Mouse (Mus musculus): ENCODE results near the gene Slc2a4. TPM values are rescaled to one million over a fixed set of nuclear protein-coding genes. Genes with fewer than 3 reads are reported as not detected.
A peak's percentile ranks its signal among the peaks of the same experiment; 100 is the strongest.

Gene Slc2a4
- polyA plus RNA-seq, 1 experiment from 2014 or later, result 9.3 TPM

- peaks cover 20% of the 10 kb centered on the region for H3K4me1 ChIP-seq
- peak overlapping the region; percentile 80 for H3K27ac ChIP-seq
- H3K4me3 ChIP-seq, result peak overlapping the region; percentile 51
- H3K4me2 ChIP-seq, result peak overlapping the region; percentile 66
- H3K27me3 ChIP-seq, result 0 out of 2 replicates have a peak, but pooled peaks cover 2% of the 10 kb centered on the region
- peaks cover 17% of the 10 kb centered on the region for H3K36me3 ChIP-seq (ENCODE audit: poor library complexity, severe bottlenecking)
- H3K9me3 ChIP-seq (replicated peaks), result no peaks in the 10 kb centered on the region
- under 1% methylated on average over 14 of the region's 14 CpGs for WGBS
- peak; percentile 42 for ATAC-seq
- peak overlapping the region; percentile 68 for H3K9ac ChIP-seq
Observed at GRCm38 (mm10) chr11:69948763-69949150, 769 bp upstream of the Slc2a4 start.

- Histone ChIP-seq H3K9me3 (replicated peaks) (no peaks in the 10 kb centered on the region), H3K27ac (0 out of 2 replicates have a peak overlapping the region, but pooled peaks have one; percentile 3), H3K36me3 (ENCODE audit: poor library complexity, severe bottlenecking) (peaks cover 24% of the 10 kb centered on the region), H3K4me2 (peak overlapping the region; percentile 66), H3K4me1 (peaks cover 20% of the 10 kb centered on the region), H3K27me3 (0 out of 2 replicates have a peak, but pooled peaks cover 2% of the 10 kb centered on the region), H3K4me3 (peak overlapping the region; percentile 51), H3K9ac (peak overlapping the region; percentile 68)
- WGBS, result 2% methylated on average over 29 of the region's 29 CpGs
- ATAC-seq, result peak; percentile 46
Observed at GRCm38 (mm10) chr11:69947337-69948065, 487 bp downstream of the Slc2a4 start.

DNA sequence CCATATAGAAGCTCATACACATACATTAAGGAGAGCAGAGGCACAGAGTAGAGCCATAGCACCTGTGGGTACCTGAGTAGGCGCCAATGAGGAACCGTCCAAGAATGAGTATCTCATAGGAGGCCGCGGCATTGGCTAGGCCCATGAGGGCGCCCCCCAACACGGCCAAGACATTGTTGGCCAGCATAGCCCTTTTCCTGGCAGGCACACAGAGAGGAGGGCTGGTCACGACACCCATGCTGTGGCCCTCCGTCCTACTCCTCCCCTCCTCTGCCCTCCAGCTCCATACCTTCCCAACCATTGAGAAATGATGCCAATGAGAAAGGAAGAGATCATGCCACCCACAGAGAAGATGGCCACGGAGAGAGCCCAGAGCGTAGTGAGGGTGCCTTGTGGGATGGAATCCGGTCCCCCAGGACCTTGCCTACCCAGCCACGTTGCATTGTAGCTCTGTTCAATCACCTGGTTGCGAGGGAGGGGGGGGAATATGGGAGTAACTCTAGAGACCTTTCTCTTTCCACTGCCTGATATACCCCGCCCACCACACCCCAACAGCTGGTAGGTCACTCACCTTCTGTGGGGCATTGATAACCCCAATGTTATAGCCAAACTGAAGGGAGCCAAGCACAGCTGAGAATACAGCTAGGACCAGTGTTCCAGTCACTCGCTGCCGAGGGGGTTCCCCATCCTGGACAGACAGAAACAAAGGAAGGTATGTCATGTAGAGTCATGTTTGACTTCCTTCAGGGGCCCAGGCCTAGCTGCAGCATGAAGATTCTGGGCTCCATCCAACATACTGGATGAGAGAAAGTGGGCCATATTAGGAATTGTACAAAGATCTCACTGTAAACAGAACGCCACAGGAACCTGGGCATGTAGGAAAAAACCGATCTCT, 1.7 kb downstream of the Slc2a4 start:
- Histone ChIP-seq H3K9ac (no peak overlapping the region), H3K4me3 (0 out of 2 replicates have a peak overlapping the region, but pooled peaks have one; percentile 51), H3K9me3 (replicated peaks) (no peaks in the 10 kb centered on the region), H3K36me3 (ENCODE audit: poor library complexity, severe bottlenecking) (peaks cover 24% of the 10 kb centered on the region), H3K27ac (no peak overlapping the region), H3K27me3 (0 out of 2 replicates have a peak, but pooled peaks cover 2% of the 10 kb centered on the region), H3K4me1 (peaks cover 20% of the 10 kb centered on the region), H3K4me2 (peak overlapping the region; percentile 66)
- 92% methylated on average over 18 of the region's 18 CpGs for WGBS
- ATAC-seq, result no peak

- Histone ChIP-seq H3K9ac (no peak overlapping the region), H3K4me1 (peaks cover 27% of the 10 kb centered on the region), H3K27me3 (0 out of 2 replicates have a peak, but pooled peaks cover under 1% of the 10 kb centered on the region), H3K4me2 (no peak overlapping the region), H3K4me3 (no peak overlapping the region), H3K9me3 (replicated peaks) (no peaks in the 10 kb centered on the region), H3K36me3 (ENCODE audit: poor library complexity, severe bottlenecking) (peaks cover 24% of the 10 kb centered on the region), H3K27ac (no peak overlapping the region)
- no peak for ATAC-seq
- 84% methylated on average over 13 of the region's 13 CpGs for WGBS
Observed at GRCm38 (mm10) chr11:69945216-69945615, 2.8 kb downstream of the Slc2a4 start.

DNA sequence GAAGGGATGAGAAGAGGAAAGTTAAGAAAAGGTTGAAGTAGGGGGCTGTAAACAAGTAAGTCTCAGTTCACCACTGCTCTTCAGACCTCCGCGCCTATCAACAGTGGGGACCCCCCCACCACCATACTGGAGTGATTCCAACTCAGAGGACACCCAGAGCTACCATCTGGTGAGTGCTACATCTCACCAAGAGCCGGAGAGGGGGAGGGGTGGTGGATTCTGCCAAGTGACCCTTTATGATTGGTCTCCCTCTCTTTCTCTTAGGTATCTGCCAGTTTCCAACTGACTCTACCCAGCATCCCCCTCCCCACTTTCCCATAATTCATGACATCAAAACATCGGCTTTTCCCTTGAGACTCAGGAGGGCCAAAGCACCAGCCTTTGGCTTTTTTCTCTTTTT, 7.0 kb downstream of the Slc2a4 start:
- no peak overlapping the region for H3K27ac ChIP-seq
- peaks cover 24% of the 10 kb centered on the region for H3K36me3 ChIP-seq (ENCODE audit: poor library complexity, severe bottlenecking)
- H3K27me3 ChIP-seq, result peaks cover 33% of the 10 kb centered on the region
- H3K9ac ChIP-seq, result no peak overlapping the region
- no peak overlapping the region for H3K4me2 ChIP-seq
- H3K4me1 ChIP-seq, result peaks cover 19% of the 10 kb centered on the region
- ATAC-seq, result no peak
- no peaks in the 10 kb centered on the region for H3K9me3 ChIP-seq (replicated peaks)
- WGBS, result 80% methylated on average over 4 of the region's 4 CpGs
- H3K4me3 ChIP-seq, result no peak overlapping the region

- peaks cover 27% of the 10 kb centered on the region for H3K4me1 ChIP-seq
- H3K4me2 ChIP-seq, result no peak overlapping the region
- H3K4me3 ChIP-seq, result no peak overlapping the region
- 93% methylated on average over 17 of the region's 17 CpGs for WGBS
- no peak for ATAC-seq
- no peak overlapping the region for H3K27ac ChIP-seq
- H3K9ac ChIP-seq, result no peak overlapping the region
- H3K9me3 ChIP-seq (replicated peaks), result no peaks in the 10 kb centered on the region
- peaks cover 40% of the 10 kb centered on the region for H3K27me3 ChIP-seq
- H3K36me3 ChIP-seq (ENCODE audit: poor library complexity, severe bottlenecking), result peaks cover 16% of the 10 kb centered on the region
Observed at GRCm38 (mm10) chr11:69939731-69940130, 8.3 kb downstream of the Slc2a4 start.

DNA sequence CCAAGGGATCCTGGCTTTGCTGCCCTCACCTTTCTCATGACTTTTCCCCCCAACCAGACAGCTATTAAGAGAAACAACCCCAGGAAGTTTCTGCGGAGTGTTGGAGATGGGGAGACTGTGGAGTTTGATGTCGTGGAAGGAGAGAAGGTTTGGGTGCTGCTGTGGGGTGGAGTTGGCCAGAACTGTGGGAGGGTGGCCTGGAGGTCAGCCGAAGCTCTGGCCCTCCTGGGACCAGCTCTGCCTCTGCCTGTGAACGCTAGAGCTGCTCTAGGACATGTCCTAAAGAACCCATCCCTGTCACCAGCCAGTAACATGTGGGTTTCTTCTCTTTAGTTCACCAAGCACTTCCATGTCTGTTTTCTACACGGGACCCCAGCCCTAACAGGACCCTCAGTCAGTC, 8.8 kb downstream of the Slc2a4 start:
- Histone ChIP-seq H3K9ac (no peak overlapping the region), H3K4me3 (no peak overlapping the region), H3K27me3 (peaks cover 44% of the 10 kb centered on the region), H3K4me1 (peaks cover 32% of the 10 kb centered on the region), H3K36me3 (ENCODE audit: poor library complexity, severe bottlenecking) (peaks cover 11% of the 10 kb centered on the region), H3K27ac (no peak overlapping the region), H3K4me2 (no peak overlapping the region), H3K9me3 (replicated peaks) (no peaks in the 10 kb centered on the region)
- no peak for ATAC-seq
- WGBS, result 68% methylated on average over 5 of the region's 5 CpGs

- WGBS, result 21% methylated on average over 9 of the region's 9 CpGs
- no peak for ATAC-seq
- H3K27ac ChIP-seq, result no peak overlapping the region
- H3K4me3 ChIP-seq, result no peak overlapping the region
- 0 out of 2 replicates have a peak overlapping the region, but pooled peaks have one; percentile 31 for H3K9ac ChIP-seq
- no peak overlapping the region for H3K4me2 ChIP-seq
- H3K4me1 ChIP-seq, result peaks cover 32% of the 10 kb centered on the region
- H3K27me3 ChIP-seq, result peaks cover 44% of the 10 kb centered on the region
- H3K9me3 ChIP-seq (replicated peaks), result no peaks in the 10 kb centered on the region
- H3K36me3 ChIP-seq (ENCODE audit: poor library complexity, severe bottlenecking), result peaks cover 7% of the 10 kb centered on the region; the same call in 1 of the 2 replicates
Observed at GRCm38 (mm10) chr11:69938401-69938979, 9.5 kb downstream of the Slc2a4 start.

DNA sequence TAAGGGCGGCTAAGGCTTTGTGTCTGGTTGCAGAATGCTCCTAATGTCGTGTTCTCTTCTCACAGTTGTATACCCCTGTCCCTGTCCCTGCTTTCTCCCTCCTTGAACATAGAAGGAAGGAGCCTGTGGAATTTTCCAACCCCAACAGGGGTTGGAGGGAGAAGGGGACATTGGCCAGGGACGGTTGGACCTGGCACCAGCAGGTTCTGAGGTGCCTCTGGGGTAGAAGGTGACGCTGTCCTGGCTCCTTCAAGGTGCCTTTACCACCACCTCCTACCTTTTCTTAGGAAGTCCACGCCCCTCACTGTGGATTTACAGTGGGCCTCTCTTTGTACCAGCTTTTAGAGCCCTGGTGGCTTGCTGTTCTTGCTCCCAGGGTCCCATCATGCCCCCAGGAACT, 10.2 kb downstream of the Slc2a4 start:
- no peak for ATAC-seq
- Histone ChIP-seq H3K9ac (0 out of 2 replicates have a peak overlapping the region, but pooled peaks have one; percentile 31), H3K4me2 (no peak overlapping the region), H3K27ac (no peak overlapping the region), H3K4me3 (no peak overlapping the region), H3K9me3 (replicated peaks) (no peaks in the 10 kb centered on the region), H3K4me1 (peaks cover 32% of the 10 kb centered on the region), H3K36me3 (ENCODE audit: poor library complexity, severe bottlenecking) (peaks cover 3% of the 10 kb centered on the region; the same call in 1 of the 2 replicates), H3K27me3 (peaks cover 44% of the 10 kb centered on the region)
- 74% methylated on average over 5 of the region's 5 CpGs for WGBS

- Histone ChIP-seq H3K4me2 (no peak overlapping the region), H3K9ac (0 out of 2 replicates have a peak overlapping the region, but pooled peaks have one; percentile 5), H3K4me3 (no peak overlapping the region), H3K27me3 (peaks cover 44% of the 10 kb centered on the region), H3K27ac (no peak overlapping the region), H3K9me3 (replicated peaks) (no peaks in the 10 kb centered on the region), H3K4me1 (peaks cover 32% of the 10 kb centered on the region), H3K36me3 (ENCODE audit: poor library complexity, severe bottlenecking) (no peaks in the 10 kb centered on the region)
- 47% methylated on average over 4 of the region's 4 CpGs for WGBS
- ATAC-seq, result no peak
Observed at GRCm38 (mm10) chr11:69937385-69937784, 10.6 kb downstream of the Slc2a4 start.

- no peaks in the 10 kb centered on the region for H3K9me3 ChIP-seq (replicated peaks)
- H3K36me3 ChIP-seq (ENCODE audit: poor library complexity, severe bottlenecking), result no peaks in the 10 kb centered on the region
- H3K4me2 ChIP-seq, result peak overlapping the region; percentile 100
- H3K27me3 ChIP-seq, result peaks cover 44% of the 10 kb centered on the region
- H3K4me1 ChIP-seq, result peaks cover 32% of the 10 kb centered on the region
- no peak overlapping the region for H3K27ac ChIP-seq
- no peak for ATAC-seq
- H3K9ac ChIP-seq, result 0 out of 2 replicates have a peak overlapping the region, but pooled peaks have one; percentile 70
- peak overlapping the region; percentile 56 for H3K4me3 ChIP-seq
- WGBS, result 37% methylated on average over 9 of the region's 9 CpGs
Observed at GRCm38 (mm10) chr11:69936714-69937347, 11.2 kb downstream of the Slc2a4 start.

Measured in forebrain, embryonic 13.5 days (tissue).